Comparison of ENCODE assay signal across 12 mouse cellular contexts in the genomic region with DNA sequence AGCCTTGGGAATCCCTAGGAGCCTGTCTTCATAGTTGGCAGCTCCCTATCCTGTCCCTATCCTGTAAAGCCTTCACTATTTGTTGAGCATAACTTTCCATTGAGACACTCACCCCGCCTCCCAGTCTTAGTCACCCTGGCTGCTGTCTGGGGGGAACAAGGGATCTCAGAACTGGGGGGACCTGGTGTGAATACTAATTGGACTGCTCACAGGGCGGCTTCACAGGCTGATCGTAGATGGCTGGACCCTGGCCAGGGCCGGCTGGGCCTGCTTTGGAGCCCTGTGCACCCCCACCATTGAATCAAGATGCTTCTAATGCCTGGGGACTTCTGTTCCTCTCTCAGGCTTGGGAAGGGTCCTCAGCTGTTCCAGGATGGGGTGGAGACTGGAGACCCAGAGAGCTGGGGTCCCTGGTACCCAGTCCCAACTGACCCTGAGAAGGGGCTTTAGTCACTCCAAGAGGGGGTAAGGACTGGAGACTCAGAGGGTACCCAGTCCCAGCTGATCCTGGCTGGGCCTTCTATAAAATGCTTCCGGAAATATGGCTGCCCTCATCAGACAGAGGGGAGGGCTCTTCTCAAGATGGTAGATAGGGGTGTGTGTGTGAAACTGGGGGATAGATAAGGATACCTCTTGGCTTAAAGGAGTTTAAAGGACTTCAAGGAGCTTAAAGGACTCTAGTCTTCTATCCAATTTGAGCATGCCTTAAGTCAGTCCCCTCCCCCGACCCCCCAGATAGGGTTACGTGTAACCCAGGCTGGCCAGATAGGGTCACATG. TPM values are rescaled to one million over a fixed set of nuclear protein-coding genes. Genes with fewer than 3 reads are reported as not detected.
DNase-seq lines count a peak whose midpoint lies in the region; ATAC-seq lines count a peak whose summit lies in the region.
"Had no signal": no experiment of that assay in that cellular context is flagged by ENCODE, and none has a peak within 500 bp of the region (broad histone marks: within the 10 kb centered on the region; RNA-seq: fewer than 3 reads in every experiment).

No protein-coding gene starts in this region.

- DNase-seq in adrenal gland, postnatal 10 days = peak; percentile 24
- DNase-seq in adrenal gland, adult 8-10 months = no peak
- no peak for DNase-seq in liver, embryonic 11.5 days (ENCODE audit: low spot score)
- no peak for DNase-seq in liver
- peak; percentile 69 to 70 for DNase-seq in layer of hippocampus, adult 8-10 months (ENCODE audit: low spot score in 2 of 2)
- DNase-seq in right cerebral cortex, postnatal 14 days = peak; percentile 68
- no peak for DNase-seq in spleen, adult 18-20 months
- DNase-seq in lung, adult 18-20 months = no peak
- DNase-seq: heart, adult 2 months; liver, postnatal 0 days had no signal

- H3K4me2 ChIP-seq in liver, embryonic 11.5 days = no peak overlapping the region
- H3K4me2 ChIP-seq: embryonic facial prominence, embryonic 15.5 days had no signal

- peaks cover 12% of the 10 kb centered on the region for H3K4me1 ChIP-seq in liver, embryonic 11.5 days (replicated peaks; ENCODE audit: control insufficient read depth, insufficient read depth, low read length)
- H3K4me1 ChIP-seq: embryonic facial prominence, embryonic 15.5 days had no signal

- 81% methylated on average over 7 of the region's 7 CpGs for WGBS in liver, embryonic 11.5 days

- no peaks in the 10 kb centered on the region for H3K9me3 ChIP-seq in liver, embryonic 11.5 days (ENCODE audit: control insufficient read depth, low read length)
- H3K9me3 ChIP-seq: embryonic facial prominence, embryonic 15.5 days had no signal

- no peak overlapping the region for H3K4me3 ChIP-seq in liver, embryonic 11.5 days (ENCODE audit: low read depth, low read length)
- H3K4me3 ChIP-seq: embryonic facial prominence, embryonic 15.5 days; heart, adult 2 months had no signal

- H3K9ac ChIP-seq in liver, embryonic 11.5 days (ENCODE audit: low read depth, low read length) = no peak overlapping the region
- H3K9ac ChIP-seq: embryonic facial prominence, embryonic 15.5 days; liver, postnatal 0 days had no signal

- H3K27me3 ChIP-seq in liver, embryonic 11.5 days (replicated peaks; ENCODE audit: control insufficient read depth, insufficient read depth, low read length) = no peaks in the 10 kb centered on the region; the same call in 1 of the 2 replicates
- H3K27me3 ChIP-seq: embryonic facial prominence, embryonic 15.5 days; Patski had no signal

- no peaks in the 10 kb centered on the region for H3K36me3 ChIP-seq in liver, embryonic 11.5 days (ENCODE audit: control insufficient read depth, insufficient read depth, low read length)
- H3K36me3 ChIP-seq: embryonic facial prominence, embryonic 15.5 days had no signal

- H3K27ac ChIP-seq in liver, embryonic 11.5 days (ENCODE audit: low read depth, low read length) = no peak overlapping the region
- H3K27ac ChIP-seq: embryonic facial prominence, embryonic 15.5 days; heart, adult 2 months had no signal

- peak; percentile 46; the same call in 1 of the 2 replicates for ATAC-seq in liver, embryonic 11.5 days (replicated peaks; ENCODE audit: low FRiP score)
- ATAC-seq: liver, postnatal 0 days; Patski had no signal

RNA-seq across cellular contexts. Expression of a gene that starts 2.3 kb away (rescaled TPM):
- 1 to 10 TPM in 1 of 2 experiments, under 1 TPM in 1; 0.54 to 1.5 TPM for total RNA-seq in adrenal gland, postnatal 10 days (2021)
- total RNA-seq in adrenal gland, adult 8-10 months (2022) = 1 to 10 TPM in 2 of 4 experiments, under 1 TPM in 2; 0.59 to 1.8 (median 1.2) TPM
- polyA plus RNA-seq in liver, embryonic 11.5 days (2014; fragmentation: Nextera tagmentation; extraction: Ambion mirVana) = 1.2 and 2.0 TPM in 2 replicates
- 10 to 100 TPM; 15.3 to 21.4 (median 18.7) TPM for total RNA-seq in layer of hippocampus, adult 8-10 months (2022)

RNA-seq across cellular contexts. Expression of a gene that starts 21.4 kb away (rescaled TPM):
- total RNA-seq in adrenal gland, postnatal 10 days (2021) = 10 to 100 TPM; 15.4 to 17.0 TPM
- total RNA-seq in adrenal gland, adult 8-10 months (2022) = 10 to 100 TPM; 22.0 to 24.8 (median 22.9) TPM
- polyA plus RNA-seq in liver, embryonic 11.5 days (2014; fragmentation: Nextera tagmentation; extraction: Ambion mirVana) = 16.9 and 18.7 TPM in 2 replicates
- total RNA-seq in layer of hippocampus, adult 8-10 months (2022) = 10 to 100 TPM; 19.6 to 24.3 (median 22.0) TPM

RNA-seq across cellular contexts. Expression of a gene that starts 24.1 kb away (rescaled TPM):
- total RNA-seq in adrenal gland, postnatal 10 days (2021) = 10 to 100 TPM; 18.9 to 23.6 TPM
- 10 to 100 TPM; 21.0 to 45.5 (median 36.7) TPM for total RNA-seq in adrenal gland, adult 8-10 months (2022)
- 13.2 and 14.4 TPM in 2 replicates for polyA plus RNA-seq in liver, embryonic 11.5 days (2014; fragmentation: Nextera tagmentation; extraction: Ambion mirVana)
- total RNA-seq in layer of hippocampus, adult 8-10 months (2022) = 10 to 100 TPM; 48.7 to 69.6 (median 65.9) TPM

Comparison
In these comparisons a context has a peak if more than half of its experiments do, and no peak if none do; other contexts are left out.
1. DNase-seq: peak in adrenal gland, postnatal 10 days (single experiment), layer of hippocampus, adult 8-10 months (2 of 2) and right cerebral cortex, postnatal 14 days (single experiment); none in adrenal gland, adult 8-10 months (single experiment), liver, embryonic 11.5 days (single experiment), liver (single experiment), spleen, adult 18-20 months (0 of 2) and lung, adult 18-20 months (0 of 2).
2. RNA of a gene that starts 2.3 kb away (total RNA-seq): 15.3 to 21.4 TPM in layer of hippocampus, adult 8-10 months; 0.59 to 1.8 TPM in adrenal gland, adult 8-10 months and 0.54 to 1.5 TPM in adrenal gland, postnatal 10 days; every median in the first group is over 4 times any median in the second.